Mouse (Mus musculus): Measurements from ENCODE around the gene Slc3a1. TPM values are rescaled to one million over a fixed set of nuclear protein-coding genes. Genes with fewer than 3 reads are reported as not detected.
A peak's percentile ranks its signal among the peaks of the same experiment; 100 is the strongest.

Slc3a1 gene
- polyA plus RNA-seq, 1 experiment from 2014 or later: 0.16 TPM

DNA sequence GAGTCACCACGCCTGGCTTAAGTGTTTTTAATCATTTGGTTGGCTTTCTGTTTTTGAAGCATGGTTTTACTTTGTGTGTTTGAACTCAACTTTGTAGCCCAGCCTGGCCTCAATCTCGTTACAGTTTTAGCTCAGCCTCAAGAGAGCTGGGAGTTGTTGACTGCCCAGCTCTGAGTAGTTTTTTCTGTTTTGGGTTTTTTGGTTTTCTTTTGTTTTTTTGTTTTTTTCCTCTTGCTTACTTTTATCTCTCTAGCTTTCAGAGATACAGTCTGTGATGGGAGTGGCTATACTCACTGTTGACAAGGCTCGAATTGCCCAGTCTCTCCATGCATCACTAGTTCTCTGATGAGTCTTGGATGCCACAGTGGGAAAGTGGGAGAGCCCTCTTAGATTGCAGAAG is 7.8 kb upstream of the Slc3a1 start:
- WGBS: 88% methylated on average over 3 of the region's 3 CpGs
- Histone ChIP-seq H3K36me3 (ENCODE audit: insufficient read depth, low read length) (no peaks in the 10 kb centered on the region), H3K9ac (replicated peaks; ENCODE audit: low read depth) (no peak overlapping the region), H3K4me3 (ENCODE audit: low read depth, low read length) (no peak overlapping the region), H3K4me2 (replicated peaks; ENCODE audit: low read depth, low read length) (no peak overlapping the region), H3K27ac (ENCODE audit: low read length) (no peak overlapping the region), H3K4me1 (ENCODE audit: insufficient read depth, low read depth, low read length) (no peaks in the 10 kb centered on the region), H3K9me3 (ENCODE audit: low read length) (no peaks in the 10 kb centered on the region), H3K27me3 (replicated peaks; ENCODE audit: insufficient read depth, low read length) (no peaks in the 10 kb centered on the region)
- TF ChIP-seq EP300 (IDR thresholded peaks at IDR 0.05) (no peak), CTCF (IDR thresholded peaks at IDR 0.05) (no peak)
- ATAC-seq (no peak), DNase-seq (ENCODE audit: low spot score) (no peak)

DNA sequence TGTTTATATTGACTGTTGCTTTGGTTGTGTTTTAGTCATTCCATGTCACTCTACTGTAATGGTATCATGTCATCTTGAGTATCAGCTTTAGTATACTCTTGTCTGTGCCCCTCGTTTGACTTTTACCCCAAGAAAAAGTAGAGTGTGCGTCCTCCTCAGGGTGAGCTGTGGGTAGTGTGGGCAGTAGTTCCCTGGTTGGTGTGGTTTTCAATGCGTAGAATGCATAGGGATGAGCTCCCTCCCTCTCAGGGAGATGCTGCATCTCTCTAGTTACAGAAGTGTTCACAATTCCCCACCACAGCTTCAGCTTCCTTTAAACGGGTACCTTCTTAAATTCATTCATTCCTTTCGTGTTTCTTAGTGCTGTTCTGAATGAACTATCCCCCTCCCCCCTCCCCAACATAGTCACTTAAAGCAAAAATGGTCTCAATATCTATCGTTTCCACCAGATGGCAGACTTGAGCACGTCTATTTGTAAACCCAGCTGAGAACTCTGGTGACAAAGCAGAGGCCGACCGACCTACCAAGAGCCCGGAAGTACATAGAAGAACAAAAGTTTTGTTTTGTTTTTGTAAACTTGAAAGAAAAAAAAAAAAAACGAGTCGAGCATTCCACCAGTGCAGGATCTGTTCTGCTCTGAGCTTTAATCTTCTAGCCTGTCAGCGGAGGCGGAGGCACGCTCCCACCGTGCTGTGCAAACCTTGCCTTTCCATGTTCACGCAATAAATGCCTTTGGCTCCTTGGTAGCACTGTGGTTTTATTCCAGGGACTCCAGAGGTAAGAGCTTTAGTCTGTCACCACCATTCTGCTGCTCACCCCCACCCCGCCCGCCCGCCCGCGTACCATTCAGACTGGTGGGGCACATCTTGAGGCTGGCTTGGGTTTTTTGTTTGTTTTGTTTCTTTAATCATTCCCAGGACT is 4.7 kb upstream of the Slc3a1 start:
- no peak overlapping the region for H3K27ac ChIP-seq (ENCODE audit: low read length)
- no peak overlapping the region for H3K9ac ChIP-seq (replicated peaks; ENCODE audit: low read depth)
- H3K27me3 ChIP-seq (replicated peaks; ENCODE audit: insufficient read depth, low read length): no peaks in the 10 kb centered on the region
- H3K36me3 ChIP-seq (ENCODE audit: insufficient read depth, low read length): no peaks in the 10 kb centered on the region
- TF ChIP-seq CTCF (IDR thresholded peaks at IDR 0.05) (peak; percentile 68), EP300 (IDR thresholded peaks at IDR 0.05) (no peak)
- H3K4me3 ChIP-seq (ENCODE audit: low read depth, low read length): no peak overlapping the region
- DNase-seq (ENCODE audit: low spot score) (peak; percentile 84), ATAC-seq (peak; percentile 36)
- 42% methylated on average over 22 of the region's 22 CpGs for WGBS
- H3K4me1 ChIP-seq (ENCODE audit: insufficient read depth, low read depth, low read length): no peaks in the 10 kb centered on the region
- H3K4me2 ChIP-seq (replicated peaks; ENCODE audit: low read depth, low read length): peak overlapping the region; percentile 23; the same call in 1 of the 2 replicates
- no peaks in the 10 kb centered on the region for H3K9me3 ChIP-seq (ENCODE audit: low read length)

DNA sequence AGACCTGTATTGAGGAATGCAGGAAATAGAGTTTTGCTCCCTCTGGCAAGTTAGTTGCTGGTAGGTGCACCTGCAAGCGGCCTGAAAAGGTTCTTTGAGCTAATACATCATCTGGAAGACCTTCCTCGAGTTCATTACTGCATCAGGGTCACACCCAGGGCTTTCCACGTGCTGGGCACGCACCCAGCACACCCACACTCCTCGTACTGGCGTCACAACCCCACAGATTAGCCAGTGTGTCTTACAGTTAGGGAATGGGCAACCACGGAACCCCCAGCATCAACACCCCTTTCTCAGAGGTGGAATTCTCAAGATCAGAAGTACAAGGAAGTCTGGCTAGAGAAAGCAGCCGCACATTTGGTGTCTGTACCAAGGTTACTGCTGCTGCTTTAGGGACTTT is 3.9 kb upstream of the Slc3a1 start:
- Histone ChIP-seq H3K9me3 (ENCODE audit: low read length) (no peaks in the 10 kb centered on the region), H3K27me3 (replicated peaks; ENCODE audit: insufficient read depth, low read length) (no peaks in the 10 kb centered on the region), H3K36me3 (ENCODE audit: insufficient read depth, low read length) (no peaks in the 10 kb centered on the region), H3K4me3 (ENCODE audit: low read depth, low read length) (no peak overlapping the region), H3K27ac (ENCODE audit: low read length) (0 out of 2 replicates have a peak overlapping the region, but pooled peaks have one; percentile 12), H3K4me1 (ENCODE audit: insufficient read depth, low read depth, low read length) (no peaks in the 10 kb centered on the region), H3K9ac (replicated peaks; ENCODE audit: low read depth) (no peak overlapping the region), H3K4me2 (replicated peaks; ENCODE audit: low read depth, low read length) (no peak overlapping the region)
- TF ChIP-seq CTCF (IDR thresholded peaks at IDR 0.05) (no peak), EP300 (IDR thresholded peaks at IDR 0.05) (no peak)
- 80% methylated on average over 8 of the region's 8 CpGs for WGBS
- no peak for ATAC-seq
- DNase-seq (ENCODE audit: low spot score): peak; percentile 15

DNA sequence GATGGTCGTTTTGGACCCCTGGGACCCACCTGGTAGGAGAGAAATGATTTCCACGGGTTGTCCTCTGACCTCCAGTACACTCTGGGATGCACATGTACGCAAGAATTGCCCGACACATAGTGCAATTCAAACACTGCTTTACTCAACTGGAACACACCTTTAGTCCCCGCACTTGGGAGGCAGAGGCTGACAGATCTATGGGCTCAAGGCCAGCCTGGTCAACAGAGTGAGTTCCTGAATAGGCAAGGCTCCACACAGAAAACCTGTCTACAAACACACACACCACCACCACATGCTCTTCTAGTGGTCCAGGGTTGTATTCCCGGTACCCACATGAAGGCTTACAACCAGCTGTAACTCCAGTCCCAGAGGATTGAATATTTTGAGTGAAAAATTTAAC is 3.0 kb upstream of the Slc3a1 start:
- Histone ChIP-seq H3K27ac (ENCODE audit: low read length) (no peak overlapping the region), H3K9ac (replicated peaks; ENCODE audit: low read depth) (no peak overlapping the region), H3K4me3 (ENCODE audit: low read depth, low read length) (no peak overlapping the region), H3K4me1 (ENCODE audit: insufficient read depth, low read depth, low read length) (no peaks in the 10 kb centered on the region), H3K27me3 (replicated peaks; ENCODE audit: insufficient read depth, low read length) (no peaks in the 10 kb centered on the region), H3K4me2 (replicated peaks; ENCODE audit: low read depth, low read length) (no peak overlapping the region), H3K9me3 (ENCODE audit: low read length) (no peaks in the 10 kb centered on the region), H3K36me3 (ENCODE audit: insufficient read depth, low read length) (no peaks in the 10 kb centered on the region)
- DNase-seq (ENCODE audit: low spot score) (peak; percentile 33), ATAC-seq (0 out of 2 replicates have a peak, but pooled peaks have one; percentile 10)
- TF ChIP-seq EP300 (IDR thresholded peaks at IDR 0.05): no peak
- 78% methylated on average over 6 of the region's 6 CpGs for WGBS

DNA sequence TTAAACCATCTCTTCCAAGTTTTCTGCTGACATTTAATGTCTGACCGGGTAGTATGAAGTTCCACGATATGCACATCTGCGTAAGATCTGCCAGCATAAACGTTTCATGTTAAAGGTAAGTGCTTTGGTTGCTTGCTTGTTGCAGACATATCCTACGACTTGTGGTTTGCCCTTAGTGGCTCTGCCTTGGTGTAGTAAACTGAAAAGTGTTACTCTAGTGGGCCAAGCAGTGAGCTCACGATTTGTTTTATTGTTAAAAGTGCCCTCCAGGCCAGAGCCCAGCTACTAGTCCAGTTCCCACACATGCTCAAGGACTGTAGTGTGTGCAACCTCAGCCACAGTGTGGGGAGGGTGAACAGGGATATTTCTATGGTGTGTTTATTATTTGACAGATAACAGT is 1.7 kb upstream of the Slc3a1 start:
- DNase-seq (ENCODE audit: low spot score): no peak
- WGBS: 79% methylated on average over 6 of the region's 6 CpGs
- ATAC-seq: no peak
- H3K4me2 ChIP-seq (replicated peaks; ENCODE audit: low read depth, low read length): no peak overlapping the region
- no peak overlapping the region for H3K27ac ChIP-seq (ENCODE audit: low read length)
- H3K4me3 ChIP-seq (ENCODE audit: low read depth, low read length): no peak overlapping the region
- H3K27me3 ChIP-seq (replicated peaks; ENCODE audit: insufficient read depth, low read length): no peaks in the 10 kb centered on the region
- H3K9me3 ChIP-seq (ENCODE audit: low read length): no peaks in the 10 kb centered on the region
- no peaks in the 10 kb centered on the region for H3K36me3 ChIP-seq (ENCODE audit: insufficient read depth, low read length)
- H3K9ac ChIP-seq (replicated peaks; ENCODE audit: low read depth): no peak overlapping the region
- TF ChIP-seq EP300 (IDR thresholded peaks at IDR 0.05): no peak
- TF ChIP-seq CTCF (IDR thresholded peaks at IDR 0.05): no peak
- no peaks in the 10 kb centered on the region for H3K4me1 ChIP-seq (ENCODE audit: insufficient read depth, low read depth, low read length)

DNA sequence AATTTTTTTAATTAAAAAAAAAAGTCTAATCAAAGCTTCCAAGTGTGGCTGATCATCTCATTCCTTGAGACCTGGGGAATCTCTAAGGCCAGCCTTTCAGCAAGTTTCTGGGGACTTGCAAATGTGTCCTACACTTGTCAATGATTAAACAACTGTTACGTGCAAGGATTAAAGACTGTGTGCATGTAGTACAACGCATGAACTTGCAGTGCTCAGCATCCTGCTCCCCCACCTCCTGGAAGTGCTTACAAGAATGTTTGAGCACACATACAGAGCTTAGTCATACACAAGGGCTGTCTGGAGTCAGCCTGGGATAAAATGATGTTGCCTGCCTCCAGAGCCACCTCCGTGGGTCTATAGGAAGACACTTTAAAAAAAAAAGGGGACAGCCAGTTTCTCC is 929 bp upstream of the Slc3a1 start:
- no peak overlapping the region for H3K27ac ChIP-seq (ENCODE audit: low read length)
- no peak overlapping the region for H3K4me3 ChIP-seq (ENCODE audit: low read depth, low read length)
- no peaks in the 10 kb centered on the region for H3K27me3 ChIP-seq (replicated peaks; ENCODE audit: insufficient read depth, low read length)
- no peak for TF ChIP-seq CTCF (IDR thresholded peaks at IDR 0.05)
- no peak for TF ChIP-seq EP300 (IDR thresholded peaks at IDR 0.05)
- no peaks in the 10 kb centered on the region for H3K9me3 ChIP-seq (ENCODE audit: low read length)
- ATAC-seq (peak; percentile 82), DNase-seq (ENCODE audit: low spot score) (peak; percentile 57)
- H3K36me3 ChIP-seq (ENCODE audit: insufficient read depth, low read length): no peaks in the 10 kb centered on the region
- H3K4me1 ChIP-seq (ENCODE audit: insufficient read depth, low read depth, low read length): no peaks in the 10 kb centered on the region
- H3K9ac ChIP-seq (replicated peaks; ENCODE audit: low read depth): no peak overlapping the region
- 42% methylated on average over 3 of the region's 3 CpGs for WGBS
- H3K4me2 ChIP-seq (replicated peaks; ENCODE audit: low read depth, low read length): no peak overlapping the region
